Mouse (Mus musculus) regulatory T cell (primary cell): ENCODE measurements around the gene Slc4a5.
"Not testable (repeated sequence)": the region's sequence is repeated elsewhere in the genome, so short reads cannot be mapped to it uniquely, and the experiment has no call there.

Source experiments
- in situ Hi-C: fragments of 300-600 bp; cut with MboI, MseI; formaldehyde crosslinking; loops from one replicate; pipeline ENCODE4 v1.15.1; 2025; ENCODE audit warnings: high pct_unique_total_duplicates

The Slc4a5 gene

DNA sequence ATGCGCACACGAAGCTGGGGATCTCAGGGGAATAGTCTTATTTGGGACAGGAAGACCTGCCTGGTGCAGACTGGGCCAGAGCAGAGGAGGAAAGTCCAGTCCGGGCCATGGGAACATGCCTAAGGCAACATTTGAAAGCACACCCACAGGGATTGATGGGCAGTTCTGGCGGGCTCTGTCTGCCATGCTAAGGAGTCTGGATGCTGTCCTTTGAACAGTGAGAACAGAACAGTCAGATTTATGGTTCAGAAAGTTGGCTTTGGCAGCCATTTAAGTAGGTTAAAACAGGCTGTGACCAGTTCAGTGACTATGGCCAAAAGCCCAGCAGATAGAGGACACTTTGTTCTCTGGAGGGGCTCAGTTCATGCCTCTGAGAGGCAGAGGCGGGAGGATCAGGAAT, 82.6 kb downstream of the Slc4a5 start:
- in situ Hi-C loops = no loop called here

DNA sequence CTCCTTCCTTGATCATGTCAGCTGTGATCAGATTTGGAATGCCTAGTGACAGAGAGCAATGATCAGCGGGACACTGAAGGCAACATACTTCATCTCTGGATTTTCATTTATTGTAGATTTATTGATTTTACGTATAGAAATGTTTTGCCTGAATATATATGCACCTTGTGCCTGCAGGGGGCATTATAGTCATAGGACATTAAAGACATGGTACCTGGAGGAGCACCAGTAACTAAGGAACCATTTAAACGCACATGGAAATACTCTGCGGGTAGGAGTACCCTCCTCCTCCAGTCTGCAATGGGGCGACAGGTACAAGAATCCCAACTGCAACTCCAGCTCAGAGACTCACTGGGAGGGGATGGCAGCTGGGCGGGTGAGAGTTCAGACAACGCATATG, 89.4 kb downstream of the Slc4a5 start:
- in situ Hi-C loops = no loop called here

DNA sequence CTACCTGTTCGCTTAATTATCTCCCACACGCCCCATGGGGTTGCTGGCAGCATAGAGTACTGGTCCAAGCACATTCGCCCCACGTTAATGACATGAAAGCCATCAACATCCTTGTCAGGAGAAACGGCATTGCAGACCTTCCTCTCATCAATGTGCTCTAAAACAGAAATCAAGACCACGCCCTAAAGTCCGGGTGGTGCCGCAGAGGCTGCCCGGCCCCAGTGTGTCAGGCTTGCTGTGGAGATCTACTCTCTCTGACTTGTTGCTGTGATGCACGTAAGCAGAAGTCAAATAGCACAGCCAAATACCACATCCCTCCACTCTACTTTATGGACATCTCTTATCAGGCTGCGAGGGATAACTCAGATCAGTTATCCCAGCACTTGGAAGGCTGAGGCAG, 91.6 kb downstream of the Slc4a5 start:
- in situ Hi-C loops = no loop called here

DNA sequence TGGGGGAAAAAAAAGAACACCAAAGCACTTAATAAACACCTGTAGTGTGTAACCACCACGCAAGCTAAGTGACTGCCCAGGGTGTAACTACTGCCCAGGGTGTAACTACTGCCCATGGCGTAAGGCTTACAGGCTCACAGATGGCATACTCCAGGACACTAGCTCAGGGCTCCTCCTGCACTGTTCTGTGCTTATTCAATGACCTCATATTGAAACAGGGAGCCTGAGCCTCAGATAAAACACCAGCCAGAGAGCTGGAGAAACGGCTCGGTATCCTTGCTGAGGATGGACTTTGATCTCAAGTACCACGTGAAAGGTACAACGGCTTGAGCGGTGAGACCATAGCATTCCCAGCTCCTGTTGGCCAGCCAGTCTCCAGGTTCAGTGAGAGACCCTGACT, 92.4 kb downstream of the Slc4a5 start:
- in situ Hi-C loops = no loop called here

DNA sequence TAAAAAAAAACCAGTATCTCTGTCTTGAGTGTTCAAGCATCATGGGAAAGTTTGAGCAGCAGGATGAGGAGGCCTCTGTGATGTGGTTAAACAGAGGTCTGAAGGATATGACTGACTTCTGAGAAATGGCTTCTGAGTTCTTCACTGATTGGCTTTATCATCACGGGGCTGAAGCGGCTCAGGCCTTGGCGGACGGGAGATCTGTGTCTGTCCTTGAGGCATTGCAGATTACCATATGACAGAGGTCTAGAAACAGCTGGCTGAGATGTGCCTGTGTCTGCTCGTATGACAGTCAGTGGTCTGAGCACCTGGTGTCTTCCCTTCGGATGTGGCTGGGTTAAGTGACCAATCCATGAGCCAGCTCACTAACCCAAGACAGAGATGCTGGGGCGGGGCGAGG, 92.9 kb downstream of the Slc4a5 start:
- in situ Hi-C loops = no loop called here

DNA sequence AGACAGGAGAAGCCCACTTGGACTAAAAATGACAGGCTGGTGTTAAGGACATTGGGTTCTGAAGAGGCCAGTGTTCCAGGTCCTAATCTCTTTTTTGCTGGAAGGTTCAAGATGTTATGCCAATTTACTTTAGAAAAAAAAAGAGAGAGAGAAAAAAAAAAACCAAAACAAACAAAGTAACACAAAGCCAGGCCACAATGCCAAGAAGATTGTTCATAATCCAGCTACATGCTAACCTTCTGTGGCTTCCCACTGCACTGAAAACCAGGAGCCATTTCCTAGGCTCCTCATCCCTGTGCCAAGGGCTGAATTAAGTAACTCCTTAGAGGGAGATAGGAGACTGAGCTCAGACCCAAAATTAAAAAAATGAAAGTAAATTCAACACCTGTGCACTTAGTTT, 95.7 kb downstream of the Slc4a5 start:
- in situ Hi-C loops = no loop called here

DNA sequence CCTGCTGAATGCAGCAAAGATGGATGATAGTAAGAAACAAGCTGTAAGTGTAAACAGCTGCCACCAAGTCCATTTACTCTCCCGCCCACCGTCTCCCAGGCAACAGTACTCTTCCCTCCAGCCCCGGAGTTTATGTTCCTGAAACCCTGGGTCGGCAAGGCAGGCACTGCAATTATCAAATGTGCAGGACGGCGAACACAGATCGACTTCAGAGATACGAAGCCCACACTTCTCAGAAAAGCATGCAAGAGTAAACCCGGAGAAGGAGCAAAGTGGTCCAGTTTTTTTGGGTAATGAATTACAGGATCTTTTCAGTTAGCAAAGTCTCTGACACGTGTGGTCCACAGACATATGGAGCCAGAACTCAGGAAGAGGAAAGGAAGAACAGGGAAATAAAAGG, 96.4 kb downstream of the Slc4a5 start:
- in situ Hi-C loops = no loop called here

DNA sequence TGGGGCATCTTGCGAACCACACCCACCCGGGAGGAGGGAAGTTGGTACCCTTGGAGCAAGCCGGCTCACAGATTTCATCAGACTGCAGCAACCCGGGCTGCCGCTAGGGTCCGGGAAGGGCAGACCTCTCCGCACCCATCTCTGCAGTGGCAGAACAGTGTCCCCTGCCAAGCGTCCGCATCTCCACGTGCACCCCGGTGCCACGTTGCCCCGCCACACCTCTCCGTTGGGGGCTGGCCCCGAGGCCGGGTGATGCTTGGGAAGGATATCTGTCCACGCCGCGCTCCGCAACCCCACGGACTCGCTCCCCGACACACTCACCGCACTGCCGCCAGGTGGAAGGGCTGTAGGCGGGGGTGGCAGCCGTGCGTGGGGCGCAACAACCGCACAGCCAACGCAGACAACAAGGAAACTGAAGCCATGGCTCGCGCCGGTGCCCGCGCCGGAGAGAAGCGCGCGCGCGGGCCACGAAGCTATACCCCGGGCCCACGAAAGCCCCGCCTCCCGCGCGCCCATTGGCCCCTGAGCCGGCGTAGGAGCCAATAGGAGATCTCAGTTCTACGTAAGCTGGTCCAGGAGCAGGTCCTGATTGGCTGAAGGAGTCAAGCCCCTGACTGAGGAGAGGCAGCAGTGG, 97.6 kb downstream of the Slc4a5 start:
- in situ Hi-C loops = no loop called here

DNA sequence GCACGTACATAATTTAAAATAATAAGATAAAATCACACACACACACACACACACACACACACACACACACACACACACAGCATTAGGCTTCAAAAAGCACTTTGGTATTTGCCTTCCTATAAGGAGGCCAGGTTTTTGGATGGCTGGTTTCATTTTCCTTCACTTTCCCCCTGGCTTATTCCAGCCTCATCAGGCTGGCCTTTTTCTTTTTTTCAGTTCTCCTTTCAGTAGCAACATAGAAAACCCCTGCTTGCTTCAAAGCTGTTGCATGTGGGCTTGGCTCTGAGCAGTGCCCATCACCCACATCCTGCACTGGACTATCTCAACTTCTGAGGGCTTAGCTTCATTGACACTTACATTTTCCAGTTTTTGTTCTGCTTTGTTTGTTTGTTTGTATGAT, 102.3 kb downstream of the Slc4a5 start:
- in situ Hi-C loops = no loop called here

DNA sequence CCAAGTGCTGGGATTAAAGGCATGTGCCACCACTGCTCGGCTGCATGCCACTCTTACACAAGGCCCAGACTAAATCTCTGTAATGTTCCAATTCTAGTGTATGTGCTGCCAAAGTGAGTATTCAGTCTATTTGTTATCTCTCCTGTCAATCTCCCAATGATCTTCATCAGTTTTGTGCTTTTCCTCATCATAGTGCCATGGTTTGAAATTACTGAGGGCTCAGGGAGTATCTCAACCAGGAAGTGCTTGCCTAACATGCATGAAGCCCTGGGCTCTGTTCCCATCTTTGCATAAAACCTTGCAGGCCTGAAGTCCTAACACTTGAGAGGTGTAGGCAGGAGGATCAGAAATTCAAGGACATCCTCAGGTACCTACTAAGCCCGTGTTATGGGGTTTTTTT, 103.2 kb downstream of the Slc4a5 start:
- in situ Hi-C loops = no loop called here

DNA sequence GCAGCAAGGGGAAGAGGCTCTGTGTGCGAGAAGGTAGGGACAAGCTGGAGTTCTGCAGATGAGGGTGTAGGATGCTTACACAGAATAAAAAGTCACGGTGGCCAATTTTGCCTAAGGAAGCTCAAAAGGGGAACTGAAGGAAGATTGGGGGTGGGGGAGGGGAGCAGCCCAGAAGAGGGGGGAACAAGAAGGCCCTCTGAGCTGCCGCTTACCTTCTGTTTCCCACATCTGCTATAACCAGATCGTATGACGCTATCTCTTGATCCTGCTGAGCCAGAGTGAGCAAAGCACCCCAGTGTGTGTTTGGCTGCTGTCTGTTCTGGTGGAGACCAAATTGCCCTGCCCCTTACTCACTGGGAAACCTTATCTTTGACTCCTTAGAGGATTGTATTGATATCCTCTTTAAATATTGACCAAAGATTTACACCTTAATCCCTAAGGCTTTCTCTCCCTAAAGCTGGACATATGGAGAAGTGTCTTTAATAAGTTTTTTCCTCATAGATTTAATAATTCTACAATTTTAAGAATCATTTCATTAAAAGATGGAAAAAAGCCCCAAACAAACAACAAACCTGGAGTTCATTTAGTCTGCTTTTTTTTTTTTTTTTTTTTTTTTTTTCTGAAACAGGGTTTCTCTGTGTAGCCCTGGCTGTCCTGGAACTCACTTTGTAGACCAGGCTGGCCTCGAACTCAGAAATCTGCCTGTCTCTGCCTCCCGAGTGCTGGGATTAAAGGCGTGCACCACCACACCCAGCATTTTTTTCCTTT, 104.2 kb downstream of the Slc4a5 start:
- in situ Hi-C loops = no loop called here

DNA sequence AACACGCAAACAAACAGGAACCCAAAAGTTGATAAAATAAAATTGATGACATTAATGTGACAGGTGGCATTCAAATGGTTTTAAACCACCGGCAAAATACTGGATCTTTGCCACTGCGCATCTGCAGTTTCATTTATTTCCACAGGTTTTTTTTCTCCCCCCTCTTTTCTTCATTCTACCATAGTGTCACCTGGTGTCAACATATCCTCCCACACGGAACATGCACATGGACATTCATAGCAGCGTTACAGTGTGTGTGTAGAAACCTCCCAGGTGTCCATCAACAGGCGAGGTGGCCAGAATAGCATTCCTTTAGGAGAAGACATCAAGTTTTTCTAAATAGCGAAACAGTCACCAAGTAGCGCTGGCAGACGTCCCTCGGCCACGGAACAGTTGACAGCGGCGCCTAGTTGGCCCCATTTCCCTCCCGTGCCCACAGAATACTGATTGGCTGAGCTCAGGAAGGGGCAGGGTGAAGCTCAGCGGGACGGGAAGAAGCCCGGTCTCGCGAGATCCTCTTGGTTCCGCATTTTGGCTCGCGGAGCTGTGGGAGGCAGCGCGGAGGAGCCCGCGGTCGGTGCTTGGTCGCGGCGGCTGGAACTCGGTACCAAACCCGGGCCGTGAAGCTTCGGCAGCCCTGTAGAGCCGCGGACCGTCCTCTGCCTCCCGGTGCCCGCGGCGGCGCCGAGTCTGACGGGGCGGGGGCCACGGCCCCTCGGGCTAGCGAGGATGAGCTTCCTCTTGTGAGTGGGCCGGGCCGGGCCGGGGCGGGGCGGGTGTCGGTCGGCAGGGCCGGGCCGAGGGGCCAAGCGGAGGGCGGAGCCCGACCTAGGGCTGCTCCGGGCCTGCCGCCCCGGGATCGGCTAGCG, 106.1 kb downstream of the Slc4a5 start, which contains the start of the genes Mthfd2 and Mob1a:
Gene Mthfd2, minus strand, starts transcription at position 384 of the 869 bp plus-strand sequence.
Gene Mob1a, plus strand, starts transcription at position 492 of the 869 bp plus-strand sequence.
- in situ Hi-C loops = no loop called here

DNA sequence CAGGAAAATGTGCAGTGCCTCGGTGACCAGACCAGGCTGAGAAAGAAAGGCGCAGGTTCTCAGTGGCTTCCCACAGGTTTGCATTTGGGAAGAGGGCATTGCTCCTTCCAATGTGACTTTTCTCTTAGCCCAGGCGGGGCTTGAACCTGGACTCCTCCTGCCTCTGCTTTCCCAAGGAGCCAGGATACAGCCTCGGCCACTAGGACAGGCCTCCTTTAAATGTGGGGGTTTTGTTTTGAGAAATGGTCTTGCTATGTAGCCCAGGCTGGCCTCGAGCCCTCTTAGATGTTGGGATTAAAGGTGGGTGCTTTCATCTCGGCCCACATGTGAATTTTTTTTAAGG, 106.7 kb downstream of the Slc4a5 start:
- in situ Hi-C loops = no loop called here

DNA sequence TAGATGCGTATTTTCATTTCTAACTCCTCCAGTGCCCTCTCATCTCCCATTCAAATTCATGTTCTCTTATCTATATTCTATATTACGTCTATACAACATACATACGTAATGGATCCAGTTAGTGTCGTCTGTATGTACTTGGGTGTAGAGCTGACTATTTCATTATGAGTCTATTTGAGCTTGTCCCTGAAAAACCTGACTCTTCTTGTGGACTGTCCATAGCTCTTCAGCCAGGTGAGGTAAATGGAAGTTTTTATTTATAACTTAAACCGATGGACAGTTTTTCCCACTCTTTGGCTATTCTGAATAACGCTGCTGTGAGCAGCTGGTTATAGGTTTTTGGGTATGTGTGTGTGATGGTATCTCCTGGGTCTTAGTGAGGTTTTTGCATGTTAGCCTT, 107.1 kb downstream of the Slc4a5 start:
- in situ Hi-C loops = no loop called here

DNA sequence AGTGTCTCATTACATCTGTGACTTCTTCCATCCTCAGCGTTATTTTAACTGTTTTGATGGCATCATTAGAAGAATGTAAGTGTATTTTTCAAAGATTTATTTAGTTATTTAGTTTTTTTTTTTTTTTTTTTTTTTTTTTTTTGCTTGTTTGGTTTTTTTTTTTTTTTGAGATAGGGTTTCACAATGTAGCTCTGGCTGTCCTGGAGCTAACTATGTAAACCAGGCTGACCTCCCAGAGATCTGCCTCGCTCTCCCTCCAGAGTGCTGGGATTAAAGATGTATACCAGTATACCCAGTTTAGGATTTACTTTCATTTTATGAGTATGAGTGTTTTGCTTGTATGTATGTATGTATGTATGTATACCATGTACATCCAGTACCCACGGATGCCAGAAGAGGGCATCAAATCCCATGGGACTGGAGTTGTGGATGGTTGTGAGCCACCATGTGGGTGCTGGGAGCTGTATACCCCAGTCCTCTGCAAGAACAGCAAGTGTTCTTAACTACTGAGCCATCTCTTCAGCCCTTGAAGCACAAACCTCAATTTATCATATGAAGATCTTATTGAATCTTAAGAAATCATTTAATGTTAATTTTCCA, 108.1 kb downstream of the Slc4a5 start:
- in situ Hi-C loops = no loop called here

DNA sequence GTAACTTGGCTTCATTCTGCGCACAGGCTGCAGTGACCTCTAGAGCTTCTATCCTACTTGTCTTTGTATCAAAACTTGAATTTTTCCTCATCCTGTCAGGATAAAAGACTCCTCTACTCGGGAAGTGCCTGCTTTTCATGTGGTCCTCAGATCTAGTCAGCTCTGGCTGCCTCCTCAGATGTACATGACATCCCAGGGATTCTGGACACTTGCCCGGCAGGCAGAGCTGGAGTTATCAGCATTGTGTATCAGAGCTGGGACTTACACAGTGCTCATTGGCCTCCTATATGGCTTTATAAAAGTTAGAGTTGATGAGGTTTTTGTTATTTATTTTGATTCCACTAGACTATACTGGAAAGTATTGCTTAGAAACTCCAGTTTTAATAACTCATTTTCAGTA, 121.8 kb downstream of the Slc4a5 start:
- in situ Hi-C loops = no loop called here

DNA sequence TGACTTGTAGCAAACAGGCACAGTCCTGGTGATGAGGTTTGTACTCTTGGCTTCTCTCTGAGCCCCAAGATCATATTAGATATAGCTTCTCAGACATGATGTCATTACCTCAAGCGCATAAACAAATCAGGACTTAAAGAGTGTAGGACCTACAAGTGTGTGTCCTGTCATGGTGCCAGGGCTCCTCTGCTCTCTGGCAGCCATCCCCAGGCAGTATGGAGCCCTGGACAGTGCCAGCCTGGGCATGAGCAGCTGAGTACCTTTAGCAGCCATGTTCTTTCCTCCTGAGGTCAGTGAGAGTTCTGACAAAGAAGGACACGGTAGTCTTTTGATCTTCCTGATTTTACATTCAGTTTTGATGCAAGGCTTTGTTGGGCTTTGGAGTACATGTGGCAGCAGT, 123.3 kb downstream of the Slc4a5 start:
- in situ Hi-C loops = no loop called here

DNA sequence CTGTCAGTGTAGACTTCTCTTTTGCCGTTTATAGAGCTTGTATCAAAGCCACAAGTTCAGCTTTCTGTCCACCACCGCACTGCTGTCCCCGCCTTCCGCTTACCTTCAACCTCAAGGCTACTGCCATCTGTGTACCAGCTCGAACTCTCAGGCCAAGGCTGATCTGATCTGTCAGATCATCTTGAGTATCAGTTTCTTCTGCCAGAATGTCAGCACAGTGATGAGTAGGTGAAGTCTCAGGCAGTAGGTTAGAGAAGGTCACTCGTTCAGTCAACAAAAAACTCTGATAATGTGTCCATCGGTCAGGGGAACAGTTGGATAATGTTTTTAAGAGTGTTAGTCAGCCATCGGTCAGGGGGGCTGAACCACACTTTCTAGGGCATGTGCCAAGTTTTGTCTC, 125.7 kb downstream of the Slc4a5 start:
- in situ Hi-C loops = not testable (repeated sequence)

DNA sequence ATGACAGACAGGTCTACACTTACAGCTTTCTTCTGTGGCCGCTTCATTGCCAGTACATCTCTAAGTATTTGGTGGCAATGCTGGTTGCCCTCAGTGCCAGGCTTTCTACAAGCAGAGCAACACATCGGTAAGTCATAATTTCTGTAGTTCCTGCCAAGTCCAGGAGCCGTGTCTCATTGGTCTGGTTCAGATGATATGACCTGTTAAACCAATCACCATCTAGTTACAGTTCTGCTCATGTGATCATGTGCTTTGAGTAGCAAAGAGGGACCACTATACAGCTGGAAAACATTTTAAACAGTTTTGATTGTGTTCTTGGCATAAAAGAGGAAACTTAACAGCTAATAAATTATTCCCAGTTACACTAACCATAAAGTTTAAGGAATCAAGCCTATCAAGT, 128.3 kb downstream of the Slc4a5 start:
- in situ Hi-C loops = no loop called here

DNA sequence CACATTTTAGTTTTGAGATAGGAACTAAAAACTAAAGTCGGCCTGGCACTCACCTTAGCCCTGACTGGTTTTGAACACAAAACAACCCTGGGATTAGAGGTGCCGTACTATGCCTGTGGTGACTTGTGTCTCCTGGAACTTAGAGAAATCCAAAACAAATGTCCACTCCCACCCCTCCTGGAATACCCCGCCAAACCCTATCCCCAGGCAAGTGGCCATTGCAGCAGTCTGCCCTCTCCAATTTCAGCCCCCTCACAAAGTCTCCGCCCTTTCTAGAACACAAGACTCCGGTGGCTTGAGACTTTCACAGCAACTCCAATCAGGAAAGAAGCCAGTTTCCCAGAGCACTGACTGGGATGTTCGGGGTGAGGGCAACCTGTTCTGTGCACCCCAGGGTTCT, 129.2 kb downstream of the Slc4a5 start, which contains the start of gene Bola3:
Gene Bola3, plus strand, starts transcription at position 275 of the 400 bp plus-strand sequence.
- in situ Hi-C loops = no loop called here

DNA sequence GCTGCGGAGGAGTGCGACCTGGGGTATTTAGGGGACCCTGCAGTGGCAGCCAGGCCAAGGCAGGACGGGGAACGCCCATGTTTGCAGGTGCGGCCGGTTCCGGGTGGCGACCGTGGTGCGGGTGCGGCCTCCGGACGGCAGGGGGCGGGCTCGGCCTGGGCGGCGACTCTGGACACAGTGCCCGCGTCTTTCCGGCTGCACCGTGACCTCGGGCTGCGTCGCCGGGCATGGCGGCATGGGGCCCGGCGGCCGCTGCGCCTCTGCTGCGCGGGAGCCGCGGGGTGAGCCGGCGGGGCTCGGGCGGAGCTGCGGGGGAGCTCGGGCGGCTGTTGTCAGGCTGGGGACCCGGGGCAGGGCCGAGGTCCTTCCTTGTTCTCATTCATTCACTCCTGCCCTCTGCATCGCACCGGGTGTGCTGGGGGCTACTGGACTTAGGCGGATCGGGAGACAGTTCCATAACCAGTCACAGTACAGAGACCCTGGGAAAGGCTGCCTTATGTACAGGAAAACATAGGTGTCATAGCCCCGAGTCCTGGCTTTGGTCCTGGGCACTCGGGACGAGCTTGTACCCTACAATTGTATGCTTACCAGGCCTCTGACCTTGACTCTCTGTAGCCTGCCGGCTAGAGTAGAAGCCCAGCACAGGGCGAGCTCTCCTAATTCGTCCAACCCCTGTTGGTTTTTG, 129.8 kb downstream of the Slc4a5 start:
- in situ Hi-C loops = no loop called here
